Mouse (Mus musculus) CH12.LX (cell line): ENCODE measurements at regions not wholly inside any gene's neighbourhood (a gene's known extent, or its start where the extent isn't known, plus 50 kb on each side); places are given as distances from the start of the nearest gene placed in this dataset.

Source experiments
- EP300 ChIP-seq: IDR thresholded peaks from 2 replicates; pipeline ENCODE4 v1.6.1; 2011; ENCODE audit warnings: low read length, improper control_type of control experiment
- GABPA ChIP-seq: IDR thresholded peaks from 2 replicates; pipeline ENCODE4 v1.6.1; 2012; ENCODE audit warnings: low read depth, low read length, improper control_type of control experiment, inconsistent platforms; ENCODE audit not compliant: insufficient replicate concordance
- ZNF384 ChIP-seq: IDR thresholded peaks from 2 replicates; pipeline ENCODE4 v1.6.1; 2012; ENCODE audit warnings: low read depth, low read length, improper control_type of control experiment, inconsistent platforms

GRCm38 (mm10) chr6:6787490-6787889 lies 75.6 kb upstream of the Dlx6 start:
- TF ChIP-seq GABPA (no peak), EP300 (no peak), ZNF384 (no peak)
